ENCODE assay signal across 9 mouse cellular contexts in genomic region chr16:9004012-9004411, GRCm38 (mm10).
DNase-seq lines count a peak whose midpoint lies in the region; ATAC-seq lines count a peak whose summit lies in the region.
"Had no signal": no experiment of that assay in that cellular context is flagged by ENCODE, and none has a peak within 500 bp of the region (broad histone marks: within the 10 kb centered on the region; RNA-seq: fewer than 3 reads in every experiment).

No protein-coding gene starts in this region.

- H3K27me3 ChIP-seq in forebrain, embryonic 13.5 days, result no peaks in the 10 kb centered on the region
- H3K27me3 ChIP-seq in hindbrain, embryonic 15.5 days, result 0 out of 2 replicates have a peak, but pooled peaks cover 3% of the 10 kb centered on the region
- H3K27me3 ChIP-seq in midbrain, embryonic 15.5 days (replicated peaks), result no peaks in the 10 kb centered on the region

- H3K36me3 ChIP-seq in forebrain, embryonic 13.5 days (ENCODE audit: poor library complexity, severe bottlenecking), result no peaks in the 10 kb centered on the region
- H3K36me3 ChIP-seq in hindbrain, embryonic 15.5 days, result no peaks in the 10 kb centered on the region
- H3K36me3 ChIP-seq in midbrain, embryonic 15.5 days (replicated peaks), result no peaks in the 10 kb centered on the region

- no peaks in the 10 kb centered on the region for H3K9me3 ChIP-seq in forebrain, embryonic 13.5 days (replicated peaks)
- H3K9me3 ChIP-seq in hindbrain, embryonic 15.5 days, result no peaks in the 10 kb centered on the region
- no peaks in the 10 kb centered on the region for H3K9me3 ChIP-seq in midbrain, embryonic 15.5 days

- no peak overlapping the region for H3K4me2 ChIP-seq in forebrain, embryonic 13.5 days
- H3K4me2 ChIP-seq in hindbrain, embryonic 15.5 days, result peak overlapping the region; percentile 21; the same call in 1 of the 2 replicates
- peak overlapping the region; percentile 10 for H3K4me2 ChIP-seq in midbrain, embryonic 15.5 days

- DNase-seq in kidney, postnatal 10 days, result peak; percentile 29
- DNase-seq in kidney, adult 11 months, result no peak
- DNase-seq in ovary, adult 18-20 months (ENCODE audit: low spot score), result no peak
- no peak for DNase-seq in cerebellum, adult 18-20 months

- 28% methylated on average over 6 of the region's 6 CpGs for WGBS in forebrain, embryonic 13.5 days
- 23% methylated on average over 6 of the region's 6 CpGs for WGBS in hindbrain, embryonic 15.5 days
- 23% methylated on average over 6 of the region's 6 CpGs for WGBS in midbrain, embryonic 15.5 days

- no peak overlapping the region for H3K4me3 ChIP-seq in forebrain, embryonic 13.5 days
- no peak overlapping the region for H3K4me3 ChIP-seq in hindbrain, embryonic 15.5 days
- no peak overlapping the region for H3K4me3 ChIP-seq in midbrain, embryonic 15.5 days

- peak; percentile 68; the same call in 1 of the 2 replicates for ATAC-seq in forebrain, embryonic 13.5 days
- peak; percentile 77 for ATAC-seq in hindbrain, embryonic 15.5 days (ENCODE audit: low FRiP score, low read depth)
- peak; percentile 82 for ATAC-seq in midbrain, embryonic 15.5 days (replicated peaks)
- ATAC-seq in megakaryocyte-erythroid progenitor cell, adult 5-6 weeks (replicated peaks; ENCODE audit: low FRiP score, low TSS enrichment, poor library complexity, severe bottlenecking), result no peak

- H3K27ac ChIP-seq in forebrain, embryonic 13.5 days, result no peak overlapping the region
- H3K27ac ChIP-seq in hindbrain, embryonic 15.5 days (replicated peaks), result 0 out of 2 replicates have a peak overlapping the region, but pooled peaks have one; percentile 27
- no peak overlapping the region; the same call in 1 of the 2 replicates for H3K27ac ChIP-seq in midbrain, embryonic 15.5 days
- H3K27ac ChIP-seq: liver, embryonic 14.5 days had no signal

- no peak overlapping the region for H3K9ac ChIP-seq in forebrain, embryonic 13.5 days
- no peak overlapping the region for H3K9ac ChIP-seq in hindbrain, embryonic 15.5 days
- no peak overlapping the region for H3K9ac ChIP-seq in midbrain, embryonic 15.5 days
- H3K9ac ChIP-seq: liver, embryonic 14.5 days had no signal

- peaks cover 5% of the 10 kb centered on the region for H3K4me1 ChIP-seq in forebrain, embryonic 13.5 days
- H3K4me1 ChIP-seq in hindbrain, embryonic 15.5 days (replicated peaks), result peaks cover 10% of the 10 kb centered on the region; the same call in 1 of the 2 replicates
- H3K4me1 ChIP-seq in midbrain, embryonic 15.5 days, result peaks cover 5% of the 10 kb centered on the region; the same call in 1 of the 2 replicates
